Mouse (Mus musculus) embryonic fibroblast, embryonic 13.5 days (primary cell): ENCODE results near the gene Tomm70a.

Experiments used
- CTCF ChIP-seq: IDR thresholded peaks from 2 replicates; pipeline ENCODE4 v1.5.1; 2011; ENCODE audit warnings: mild to moderate bottlenecking, control low read depth, low read length, moderate library complexity, borderline replicate concordance; ENCODE audit not compliant: insufficient read depth
- POLR2A ChIP-seq: IDR thresholded peaks from 2 replicates; pipeline ENCODE4 v1.6.1; 2011; ENCODE audit warnings: low read depth, mild to moderate bottlenecking, control low read depth, low read length, moderate library complexity

DNA sequence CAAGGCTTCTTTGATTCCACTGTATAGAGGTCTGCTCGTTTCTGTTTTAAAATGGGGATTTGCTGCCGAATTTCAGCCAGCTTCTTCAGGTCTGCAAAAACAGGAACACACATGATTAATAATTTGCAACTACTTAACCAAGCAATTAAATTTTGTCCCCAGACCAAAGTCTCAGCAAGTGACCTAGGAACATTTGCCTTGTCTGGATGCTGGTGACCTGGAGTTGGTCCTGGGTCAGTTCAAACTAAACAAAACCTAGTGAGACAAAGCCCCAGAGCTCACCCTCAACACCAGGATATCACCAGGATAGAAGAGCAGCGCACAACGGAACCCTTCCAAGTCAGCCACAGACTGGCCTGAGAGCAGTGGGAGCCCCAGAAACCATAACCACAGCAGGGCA lies 35.6 kb downstream of the Tomm70a start:
- TF ChIP-seq POLR2A, result no peak
- no peak for TF ChIP-seq CTCF
